Mouse (Mus musculus) cerebellum, postnatal 36 days (tissue): Measurements from ENCODE around the gene Usp36.
A peak's percentile ranks its signal among the peaks of the same experiment; 100 is the strongest.

ENCODE experiments used
- DNase-seq, 2 experiments: peaks; one replicate each; pipeline ENCODE4 v3.0.0; 2021 to 2022; ENCODE audit warnings: mixed read lengths in 2 of 2

Gene Usp36

GRCm38 (mm10) chr11:118219066-118219465 is 71.0 kb downstream of the Usp36 start:
- no peak for DNase-seq

- DNase-seq = no peak
These were observed 73.6 kb downstream of the Usp36 start for GRCm38 (mm10) chr11:118216468-118216867.

GRCm38 (mm10) chr11:118215928-118216458 is 74.1 kb downstream of the Usp36 start:
- no peak for DNase-seq

GRCm38 (mm10) chr11:118212636-118213112 is 77.4 kb downstream of the Usp36 start:
- no peak for DNase-seq

GRCm38 (mm10) chr11:118211749-118212635 is 78.1 kb downstream of the Usp36 start:
- peak in 1 of 2 experiments; percentile 59 for DNase-seq

- no peak for DNase-seq
These were observed 79.1 kb downstream of the Usp36 start for GRCm38 (mm10) chr11:118210962-118211361.

- DNase-seq = peak; percentile 65 to 69
These were observed 79.9 kb downstream of the Usp36 start for GRCm38 (mm10) chr11:118210116-118210515.
